Mouse (Mus musculus): ENCODE results near the gene Slc36a1. TPM values are rescaled to one million over a fixed set of nuclear protein-coding genes. Genes with fewer than 3 reads are reported as not detected.

The Slc36a1 gene
- total and polyA plus RNA-seq, 2 experiments from 2014 or later, result 2.5 to 31.8 TPM

GRCm38 (mm10) chr11:55217880-55218279, 13.7 kb downstream of the Slc36a1 start:
- no peaks in the 10 kb centered on the region for H3K27me3 ChIP-seq (ENCODE audit: insufficient read depth, low read length)
- no peak overlapping the region for H3K9ac ChIP-seq (replicated peaks; ENCODE audit: low read length, poor library complexity, severe bottlenecking)
- H3K36me3 ChIP-seq (ENCODE audit: insufficient read depth, low read length), result peaks cover 48% of the 10 kb centered on the region
- no peak overlapping the region for H3K4me2 ChIP-seq (ENCODE audit: low read depth, low read length, poor library complexity, severe bottlenecking)
- TF ChIP-seq CTCF (IDR thresholded peaks at IDR 0.05), result no peak
- 90% methylated on average over 7 of the region's 7 CpGs for WGBS
- H3K27ac ChIP-seq (ENCODE audit: low read depth, low read length), result no peak overlapping the region
- DNase-seq (ENCODE audit: low spot score) (no peak), ATAC-seq (ENCODE audit: low FRiP score) (no peak)
- no peak overlapping the region for H3K4me3 ChIP-seq (ENCODE audit: low read depth, low read length)
- H3K9me3 ChIP-seq (ENCODE audit: low read length), result no peaks in the 10 kb centered on the region
- no peaks in the 10 kb centered on the region for H3K4me1 ChIP-seq (ENCODE audit: insufficient read depth, low read length)

DNA sequence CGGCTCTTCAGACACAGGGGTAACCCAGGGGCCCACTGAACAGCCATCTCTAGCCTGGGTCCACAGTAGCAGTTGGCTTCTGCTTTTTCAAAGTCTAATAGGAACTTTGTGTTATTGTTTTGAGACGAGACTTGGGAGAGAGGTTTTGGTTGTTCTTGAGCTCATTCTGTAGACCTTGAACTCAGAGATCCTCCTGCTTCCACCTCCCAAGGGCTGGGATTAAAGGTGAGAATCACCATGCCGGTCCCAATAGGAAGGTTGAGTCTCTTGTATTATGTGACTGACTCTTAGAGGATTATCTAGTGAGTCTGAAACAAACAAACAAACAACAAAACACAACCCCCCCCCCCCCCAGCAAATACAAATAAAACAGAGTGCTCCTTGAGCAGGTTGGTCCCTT, 14.3 kb downstream of the Slc36a1 start:
- Histone ChIP-seq H3K4me1 (ENCODE audit: insufficient read depth, low read length) (no peaks in the 10 kb centered on the region), H3K9me3 (ENCODE audit: low read length) (no peaks in the 10 kb centered on the region), H3K9ac (replicated peaks; ENCODE audit: low read length, poor library complexity, severe bottlenecking) (no peak overlapping the region), H3K27me3 (ENCODE audit: insufficient read depth, low read length) (no peaks in the 10 kb centered on the region), H3K27ac (ENCODE audit: low read depth, low read length) (no peak overlapping the region), H3K4me3 (ENCODE audit: low read depth, low read length) (no peak overlapping the region), H3K4me2 (ENCODE audit: low read depth, low read length, poor library complexity, severe bottlenecking) (no peak overlapping the region), H3K36me3 (ENCODE audit: insufficient read depth, low read length) (peaks cover 54% of the 10 kb centered on the region)
- WGBS, result 89% methylated on average over 3 of the region's 3 CpGs
- TF ChIP-seq CTCF (IDR thresholded peaks at IDR 0.05), result no peak
- DNase-seq (ENCODE audit: low spot score) (no peak), ATAC-seq (ENCODE audit: low FRiP score) (no peak)

DNA sequence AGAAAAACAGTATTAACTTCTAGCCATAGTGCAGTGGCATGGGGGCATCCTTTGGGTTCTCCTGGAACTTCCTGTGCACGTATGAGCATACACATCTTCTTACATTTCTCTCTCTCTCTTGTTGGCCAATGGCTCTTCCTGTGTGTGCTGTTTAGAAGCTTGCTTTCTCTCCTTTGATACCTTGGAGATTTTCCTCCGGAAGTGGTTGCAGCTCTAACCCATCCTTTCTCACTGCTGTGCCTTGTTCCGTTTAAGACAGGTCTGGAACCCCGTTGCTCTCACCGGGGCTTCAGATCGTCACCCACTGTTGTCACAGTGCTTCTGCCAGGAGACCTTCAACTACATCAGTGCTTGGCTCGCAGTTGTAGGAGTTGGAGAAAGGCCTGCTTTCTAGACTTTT, 17.2 kb downstream of the Slc36a1 start:
- peaks cover 70% of the 10 kb centered on the region for H3K36me3 ChIP-seq (ENCODE audit: insufficient read depth, low read length)
- H3K4me1 ChIP-seq (ENCODE audit: insufficient read depth, low read length), result no peaks in the 10 kb centered on the region
- H3K4me2 ChIP-seq (ENCODE audit: low read depth, low read length, poor library complexity, severe bottlenecking), result no peak overlapping the region
- no peak for TF ChIP-seq CTCF (IDR thresholded peaks at IDR 0.05)
- no peaks in the 10 kb centered on the region for H3K9me3 ChIP-seq (ENCODE audit: low read length)
- H3K4me3 ChIP-seq (ENCODE audit: low read depth, low read length), result no peak overlapping the region
- no peaks in the 10 kb centered on the region for H3K27me3 ChIP-seq (ENCODE audit: insufficient read depth, low read length)
- WGBS, result 93% methylated on average over 7 of the region's 7 CpGs
- no peak for DNase-seq (ENCODE audit: low spot score)
- no peak for ATAC-seq (ENCODE audit: low FRiP score)
- H3K9ac ChIP-seq (replicated peaks; ENCODE audit: low read length, poor library complexity, severe bottlenecking), result no peak overlapping the region
- no peak overlapping the region for H3K27ac ChIP-seq (ENCODE audit: low read depth, low read length)

GRCm38 (mm10) chr11:55231034-55231433, 26.9 kb downstream of the Slc36a1 start:
- Histone ChIP-seq H3K4me1 (ENCODE audit: insufficient read depth, low read length) (no peaks in the 10 kb centered on the region), H3K27ac (ENCODE audit: low read depth, low read length) (no peak overlapping the region), H3K36me3 (ENCODE audit: insufficient read depth, low read length) (peaks cover 53% of the 10 kb centered on the region), H3K4me3 (ENCODE audit: low read depth, low read length) (no peak overlapping the region), H3K27me3 (ENCODE audit: insufficient read depth, low read length) (no peaks in the 10 kb centered on the region), H3K4me2 (ENCODE audit: low read depth, low read length, poor library complexity, severe bottlenecking) (no peak overlapping the region), H3K9ac (replicated peaks; ENCODE audit: low read length, poor library complexity, severe bottlenecking) (no peak overlapping the region), H3K9me3 (ENCODE audit: low read length) (no peaks in the 10 kb centered on the region)
- WGBS, result 97% methylated on average over 6 of the region's 6 CpGs
- TF ChIP-seq CTCF (IDR thresholded peaks at IDR 0.05), result no peak
- DNase-seq (ENCODE audit: low spot score) (no peak), ATAC-seq (ENCODE audit: low FRiP score) (no peak)

GRCm38 (mm10) chr11:55234288-55234687, 30.1 kb downstream of the Slc36a1 start:
- no peak for TF ChIP-seq CTCF (IDR thresholded peaks at IDR 0.05)
- Histone ChIP-seq H3K4me1 (ENCODE audit: insufficient read depth, low read length) (no peaks in the 10 kb centered on the region), H3K27me3 (ENCODE audit: insufficient read depth, low read length) (no peaks in the 10 kb centered on the region), H3K9ac (replicated peaks; ENCODE audit: low read length, poor library complexity, severe bottlenecking) (no peak overlapping the region), H3K9me3 (ENCODE audit: low read length) (no peaks in the 10 kb centered on the region), H3K4me3 (ENCODE audit: low read depth, low read length) (no peak overlapping the region), H3K4me2 (ENCODE audit: low read depth, low read length, poor library complexity, severe bottlenecking) (no peak overlapping the region), H3K36me3 (ENCODE audit: insufficient read depth, low read length) (peaks cover 32% of the 10 kb centered on the region), H3K27ac (ENCODE audit: low read depth, low read length) (no peak overlapping the region)
- ATAC-seq (ENCODE audit: low FRiP score) (no peak), DNase-seq (ENCODE audit: low spot score) (peak; percentile 16)
- 87% methylated on average over 7 of the region's 7 CpGs for WGBS

DNA sequence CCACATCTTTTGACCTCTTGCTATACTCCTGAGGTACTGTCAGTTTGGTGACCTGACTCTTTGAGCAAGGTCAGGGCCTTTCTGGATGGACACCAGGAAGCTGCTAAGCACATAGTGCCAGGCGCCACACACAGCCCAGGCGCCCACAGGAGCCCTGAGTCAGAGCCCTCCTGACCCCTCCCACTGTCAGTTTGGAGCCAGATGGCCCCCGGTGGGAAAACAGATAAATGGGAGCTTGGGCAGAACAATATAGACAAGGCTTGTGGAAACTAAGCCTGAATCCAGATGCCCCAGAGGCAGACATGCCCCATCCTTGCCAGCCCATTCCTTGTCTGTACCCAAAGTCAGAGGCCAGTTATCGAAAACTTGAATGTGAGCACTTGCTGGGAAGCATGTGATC, 30.6 kb downstream of the Slc36a1 start:
- no peak for TF ChIP-seq CTCF (IDR thresholded peaks at IDR 0.05)
- Histone ChIP-seq H3K27ac (ENCODE audit: low read depth, low read length) (no peak overlapping the region), H3K9ac (replicated peaks; ENCODE audit: low read length, poor library complexity, severe bottlenecking) (no peak overlapping the region), H3K4me3 (ENCODE audit: low read depth, low read length) (no peak overlapping the region), H3K9me3 (ENCODE audit: low read length) (no peaks in the 10 kb centered on the region), H3K27me3 (ENCODE audit: insufficient read depth, low read length) (no peaks in the 10 kb centered on the region), H3K4me2 (ENCODE audit: low read depth, low read length, poor library complexity, severe bottlenecking) (no peak overlapping the region), H3K4me1 (ENCODE audit: insufficient read depth, low read length) (no peaks in the 10 kb centered on the region), H3K36me3 (ENCODE audit: insufficient read depth, low read length) (peaks cover 32% of the 10 kb centered on the region)
- DNase-seq (ENCODE audit: low spot score) (no peak), ATAC-seq (ENCODE audit: low FRiP score) (no peak)
- 76% methylated on average over 4 of the region's 4 CpGs for WGBS
